In the genomic region with DNA sequence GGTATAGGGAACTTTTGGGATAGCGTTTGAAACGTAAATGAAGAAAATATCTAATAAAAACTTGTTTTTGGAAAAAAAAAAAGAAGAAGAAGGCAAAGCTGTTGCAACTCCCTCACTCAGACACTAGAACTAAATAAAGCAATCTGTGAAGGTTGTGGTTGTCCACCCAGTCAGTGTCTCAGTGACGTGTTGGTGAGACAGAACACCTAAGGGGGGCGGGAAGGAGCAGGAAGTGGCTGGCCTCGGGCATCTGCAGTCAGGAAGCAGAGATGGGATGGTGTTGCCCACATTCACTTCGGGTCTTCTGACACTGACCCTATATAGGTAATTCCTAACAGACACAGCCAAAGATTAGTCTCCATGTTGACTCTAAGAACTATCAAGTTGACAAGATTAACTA, we compare ENCODE assay signal across 43 mouse cellular contexts. TPM values are rescaled to one million over a fixed set of nuclear protein-coding genes. Genes with fewer than 3 reads are reported as not detected.
"Had no signal": no experiment of that assay in that cellular context is flagged by ENCODE, and none has a peak within 500 bp of the region (broad histone marks: within the 10 kb centered on the region; RNA-seq: fewer than 3 reads in every experiment).

No protein-coding gene starts in this region.

- H3K4me1 ChIP-seq: limb, embryonic 12.5 days; midbrain, embryonic 12.5 days; midbrain, embryonic 13.5 days; midbrain, embryonic 15.5 days; neural tube, embryonic 12.5 days had no signal

- H3K4me3 ChIP-seq: limb, embryonic 10.5 days; limb, embryonic 12.5 days; limb, embryonic 13.5 days; limb, embryonic 15.5 days; liver, embryonic 12.5 days; liver, embryonic 13.5 days; liver, embryonic 15.5 days; lung, embryonic 15.5 days; midbrain, embryonic 10.5 days; midbrain, embryonic 12.5 days; midbrain, embryonic 13.5 days; midbrain, embryonic 15.5 days; myocyte; neural tube, embryonic 12.5 days had no signal

- H3K27me3 ChIP-seq: limb, embryonic 12.5 days; limb, embryonic 13.5 days; limb, embryonic 15.5 days; liver, embryonic 12.5 days; liver, embryonic 13.5 days; liver, embryonic 15.5 days; lung, embryonic 15.5 days; midbrain, embryonic 12.5 days; midbrain, embryonic 13.5 days; midbrain, embryonic 15.5 days; neural tube, embryonic 12.5 days had no signal

- H3K36me3 ChIP-seq: limb, embryonic 10.5 days; limb, embryonic 12.5 days; limb, embryonic 13.5 days; limb, embryonic 15.5 days; liver, embryonic 12.5 days; liver, embryonic 13.5 days; liver, embryonic 15.5 days; lung, embryonic 15.5 days; midbrain, embryonic 10.5 days; midbrain, embryonic 12.5 days; midbrain, embryonic 13.5 days; midbrain, embryonic 15.5 days; neural tube, embryonic 12.5 days had no signal

- ATAC-seq: liver, embryonic 12.5 days; liver, postnatal 0 days; lung, postnatal 0 days; midbrain, embryonic 13.5 days; midbrain, embryonic 15.5 days; midbrain, embryonic 16.5 days had no signal

- DNase-seq: left cerebral cortex, postnatal 4 days; liver; liver, embryonic 13.5 days; liver, postnatal 0 days; lung, adult 18-20 months; lung, adult 2 months; lung, embryonic 14.5 days; lung, postnatal 10 days; lung, postnatal 14 days; lung, postnatal 36 days; lung, postnatal 4 days; midbrain, embryonic 14.5 days had no signal

- H3K9me3 ChIP-seq: limb, embryonic 10.5 days; limb, embryonic 12.5 days; limb, embryonic 13.5 days; limb, embryonic 15.5 days; liver, embryonic 12.5 days; liver, embryonic 13.5 days; liver, embryonic 15.5 days; lung, embryonic 15.5 days; midbrain, embryonic 10.5 days; midbrain, embryonic 12.5 days; midbrain, embryonic 13.5 days; midbrain, embryonic 15.5 days; neural tube, embryonic 12.5 days had no signal

RNA-seq across cellular contexts. Expression of a gene that starts 1.2 kb away (rescaled TPM):
- total RNA-seq: left cerebral cortex, postnatal 10 days; left cerebral cortex, postnatal 14 days; left cerebral cortex, postnatal 25 days; left cerebral cortex, postnatal 36 days; left cerebral cortex, postnatal 4 days; liver, adult 2 months; megakaryocyte progenitor cell, adult 5-6 weeks; megakaryocyte-erythroid progenitor cell, adult 5-6 weeks; midbrain, postnatal 0 days; monocyte, adult 5-6 weeks had no signal
- polyA plus RNA-seq: limb, embryonic 10.5 days; limb, embryonic 11.5 days; limb, embryonic 12.5 days; limb, embryonic 13.5 days; liver, adult 2 months; liver, embryonic 11.5 days; liver, embryonic 12.5 days; liver, embryonic 13.5 days; liver, embryonic 15.5 days; liver, embryonic 16.5 days; liver, postnatal 0 days; lung, embryonic 15.5 days; lung, embryonic 16.5 days; lung, postnatal 0 days; macrophage; midbrain, embryonic 10.5 days; midbrain, embryonic 11.5 days; midbrain, embryonic 12.5 days; midbrain, embryonic 13.5 days; midbrain, embryonic 14.5 days; midbrain, embryonic 15.5 days; midbrain, embryonic 16.5 days; midbrain, postnatal 0 days; neural tube, embryonic 11.5 days; neural tube, embryonic 12.5 days had no signal
